Mouse (Mus musculus) brain, embryonic 14.5 days (tissue): ENCODE measurements around the gene Tcf12. TPM values are rescaled to one million over a fixed set of nuclear protein-coding genes. Genes with fewer than 3 reads are reported as not detected.

ENCODE experiments used
- DNase-seq: peaks from one replicate; pipeline ENCODE4 v3.0.0-alpha.2; 2011; ENCODE audit warnings: low read depth
- CTCF ChIP-seq: fragments of 200-500 bp; IDR thresholded peaks from 2 replicates; pipeline ENCODE4 v1.5.1; 2012; ENCODE audit warnings: inconsistent platforms, mild to moderate bottlenecking, moderate library complexity, borderline replicate concordance; ENCODE audit not compliant: insufficient read depth, insufficient read length; ENCODE audit errors: extremely low read depth
- POLR2A ChIP-seq: fragments of 200-500 bp; IDR thresholded peaks from 2 replicates; pipeline ENCODE4 v1.6.1; 2012; ENCODE audit warnings: mild to moderate bottlenecking, inconsistent platforms, borderline replicate concordance; ENCODE audit not compliant: poor library complexity, insufficient read depth, insufficient read length, severe bottlenecking; ENCODE audit errors: extremely low read depth
- polyA plus RNA-seq: library from polyadenylated mRNA; depleted of rRNA; stranded (reverse); fragments of >200 nt; gene quantifications from 2 replicates; pipeline ENCODE4 v1.2.3, GENCODE M21; 2012

The Tcf12 gene
- polyA plus RNA-seq, 1 experiment, result 140 TPM

- peak; percentile 77 for DNase-seq
- TF ChIP-seq POLR2A (no peak), CTCF (no peak)
Observed at GRCm38 (mm10) chr9:71880629-71881028, 231.0 kb downstream of the Tcf12 start.

- peak; percentile 80 for DNase-seq
- TF ChIP-seq CTCF (no peak), POLR2A (no peak)
Observed at GRCm38 (mm10) chr9:71879972-71880371, 231.7 kb downstream of the Tcf12 start.

GRCm38 (mm10) chr9:71879415-71879814, 232.3 kb downstream of the Tcf12 start:
- TF ChIP-seq POLR2A, result no peak
- peak; percentile 93 for DNase-seq

GRCm38 (mm10) chr9:71877867-71878266, 233.8 kb downstream of the Tcf12 start:
- TF ChIP-seq POLR2A (no peak), CTCF (no peak)
- DNase-seq, result peak; percentile 70

- TF ChIP-seq POLR2A, result no peak
- TF ChIP-seq CTCF, result no peak
- no peak for DNase-seq
Observed at GRCm38 (mm10) chr9:71874761-71875160, 236.9 kb downstream of the Tcf12 start.

- TF ChIP-seq CTCF (no peak), POLR2A (no peak)
- no peak for DNase-seq
Observed at GRCm38 (mm10) chr9:71874035-71874572, 237.6 kb downstream of the Tcf12 start.

- DNase-seq, result no peak
- TF ChIP-seq CTCF (no peak), POLR2A (no peak)
Observed at GRCm38 (mm10) chr9:71863338-71863737, 248.3 kb downstream of the Tcf12 start.

GRCm38 (mm10) chr9:71861629-71862028, 250.0 kb downstream of the Tcf12 start:
- DNase-seq, result peak; percentile 64
- TF ChIP-seq CTCF (no peak), POLR2A (no peak)

- DNase-seq, result no peak
- TF ChIP-seq POLR2A (no peak), CTCF (no peak)
Observed at GRCm38 (mm10) chr9:71857926-71858325, 253.7 kb downstream of the Tcf12 start.

GRCm38 (mm10) chr9:71853904-71854303, 257.8 kb downstream of the Tcf12 start:
- no peak for TF ChIP-seq CTCF
- no peak for TF ChIP-seq POLR2A
- DNase-seq, result no peak

GRCm38 (mm10) chr9:71850283-71850682, 261.4 kb downstream of the Tcf12 start:
- TF ChIP-seq POLR2A, result no peak
- TF ChIP-seq CTCF, result no peak
- DNase-seq, result no peak

GRCm38 (mm10) chr9:71848392-71848791, 263.3 kb downstream of the Tcf12 start:
- no peak for DNase-seq
- no peak for TF ChIP-seq CTCF
- TF ChIP-seq POLR2A, result no peak
